Mouse (Mus musculus) megakaryocyte, embryonic 14.5 days (primary cell): ENCODE measurements around the gene 1700025C18Rik. TPM values are rescaled to one million over a fixed set of nuclear protein-coding genes. Genes with fewer than 3 reads are reported as not detected.
A peak's percentile ranks its signal among the peaks of the same experiment; 100 is the strongest.

Source experiments
- H3K27me3 ChIP-seq: replicated peaks from 2 replicates; pipeline ENCODE3; 2012; ENCODE audit warnings: inconsistent platforms
- H3K36me3 ChIP-seq: replicated peaks from 2 replicates; pipeline ENCODE3; 2012; ENCODE audit warnings: low read length, inconsistent platforms, mixed read lengths
- H3K4me1 ChIP-seq: 2 replicates; pipeline ENCODE4 v1.6.1; 2012; ENCODE audit warnings: inconsistent platforms
- H3K4me3 ChIP-seq: replicated peaks from 2 replicates; pipeline ENCODE3; 2012; ENCODE audit warnings: moderate library complexity, mild to moderate bottlenecking, inconsistent platforms
- H3K9me3 ChIP-seq: 2 replicates; pipeline ENCODE4 v1.6.1; 2012; ENCODE audit warnings: inconsistent platforms
- FLI1 ChIP-seq: IDR thresholded peaks from 2 replicates; pipeline ENCODE4 v1.6.1; 2012; ENCODE audit warnings: low read length, inconsistent platforms, mixed read lengths
- GATA1 ChIP-seq: IDR thresholded peaks from 3 replicates; pipeline ENCODE4 v1.6.1; 2012; ENCODE audit warnings: mixed read lengths, low read length, inconsistent platforms, borderline replicate concordance
- polyA plus RNA-seq: library from polyadenylated mRNA; stranded (reverse); fragments of >175 nt; gene quantifications from 2 replicates; pipeline ENCODE4 v1.2.3, GENCODE M21; 2012; ENCODE audit warnings: low replicate concordance; ENCODE audit not compliant: insufficient read depth

The 1700025C18Rik gene
- not detected in 2 replicates for polyA plus RNA-seq

DNA sequence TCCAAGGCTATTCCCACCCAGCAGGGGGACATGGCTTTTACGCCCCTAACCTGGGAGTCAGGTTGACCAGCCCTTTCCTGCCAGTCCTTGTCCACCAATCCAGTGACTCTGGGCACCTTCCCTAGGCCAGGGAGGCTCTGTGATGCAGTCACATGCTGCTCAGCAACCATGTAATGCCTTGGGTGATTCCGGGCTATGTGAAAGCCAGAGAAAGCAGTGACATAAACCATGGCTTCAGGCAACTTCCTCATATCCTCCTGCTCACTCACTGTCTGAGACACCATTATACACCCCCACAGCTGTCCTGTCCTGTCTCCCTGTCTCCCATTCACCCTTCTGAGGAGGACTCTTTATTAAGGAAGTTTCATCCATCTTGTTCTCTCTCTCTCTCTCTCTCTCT, at the start of gene 1700025C18Rik:
TSS of gene 1700025C18Rik (minus strand) at position 101 of the 400 bp plus-strand sequence.
- Histone ChIP-seq H3K36me3 (no peaks in the 10 kb centered on the region), H3K9me3 (no peaks in the 10 kb centered on the region), H3K27me3 (peaks cover 77% of the 10 kb centered on the region), H3K4me1 (no peaks in the 10 kb centered on the region), H3K4me3 (no peak within 1 kb of the TSS)
- TF ChIP-seq GATA1 = no peak
- no peak for TF ChIP-seq FLI1

DNA sequence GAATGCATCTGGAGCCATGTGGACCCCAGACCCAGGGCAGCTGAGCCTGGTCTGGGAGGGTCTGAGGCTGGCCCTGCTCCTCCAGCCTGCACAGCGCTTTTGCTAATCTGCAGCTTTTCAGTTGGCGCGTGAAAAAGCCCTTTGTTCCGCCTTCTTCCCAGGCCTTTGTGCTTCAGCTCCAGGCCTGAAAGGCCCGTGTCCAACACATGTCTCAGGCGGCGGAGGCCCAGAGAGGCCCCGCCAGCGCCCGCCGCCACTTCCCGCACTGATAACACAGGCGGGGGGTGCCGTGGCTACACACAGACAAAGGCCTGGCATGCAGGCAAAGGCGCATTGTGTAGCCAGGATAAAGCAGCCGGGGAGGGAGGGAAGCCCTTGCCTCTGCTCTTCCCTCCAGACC, 45.5 kb upstream of the 1700025C18Rik start:
- Histone ChIP-seq H3K27me3 (peaks cover 74% of the 10 kb centered on the region), H3K4me1 (0 out of 2 replicates have a peak, but pooled peaks cover 3% of the 10 kb centered on the region), H3K36me3 (no peaks in the 10 kb centered on the region), H3K4me3 (no peak overlapping the region), H3K9me3 (no peaks in the 10 kb centered on the region)
- TF ChIP-seq FLI1 (no peak), GATA1 (no peak)

DNA sequence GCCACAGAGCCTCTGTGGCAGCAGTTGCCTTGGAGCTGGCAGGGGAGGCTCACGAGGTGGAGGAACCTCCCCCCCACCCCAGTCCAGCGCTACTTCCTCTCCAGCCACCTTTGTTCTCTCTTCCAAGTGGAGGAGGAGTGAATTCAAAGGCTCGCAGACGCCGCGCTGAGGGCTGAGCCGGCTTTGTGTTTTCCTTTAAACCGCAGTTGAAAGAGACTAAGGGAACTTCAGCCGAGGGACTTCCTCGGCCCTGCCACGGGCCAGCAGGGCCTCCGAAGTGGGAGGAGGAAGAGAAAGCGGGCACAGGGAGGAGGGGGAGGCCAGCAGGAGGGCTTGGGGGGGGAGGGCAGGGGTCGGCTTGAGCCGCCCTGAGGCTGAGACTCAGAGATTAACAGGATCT, 43.0 kb upstream of the 1700025C18Rik start:
- no peaks in the 10 kb centered on the region for H3K36me3 ChIP-seq
- H3K4me3 ChIP-seq = no peak overlapping the region
- H3K27me3 ChIP-seq = peaks cover 75% of the 10 kb centered on the region
- TF ChIP-seq GATA1 (no peak), FLI1 (no peak)
- H3K9me3 ChIP-seq = no peaks in the 10 kb centered on the region
- H3K4me1 ChIP-seq = 0 out of 2 replicates have a peak, but pooled peaks cover 3% of the 10 kb centered on the region

DNA sequence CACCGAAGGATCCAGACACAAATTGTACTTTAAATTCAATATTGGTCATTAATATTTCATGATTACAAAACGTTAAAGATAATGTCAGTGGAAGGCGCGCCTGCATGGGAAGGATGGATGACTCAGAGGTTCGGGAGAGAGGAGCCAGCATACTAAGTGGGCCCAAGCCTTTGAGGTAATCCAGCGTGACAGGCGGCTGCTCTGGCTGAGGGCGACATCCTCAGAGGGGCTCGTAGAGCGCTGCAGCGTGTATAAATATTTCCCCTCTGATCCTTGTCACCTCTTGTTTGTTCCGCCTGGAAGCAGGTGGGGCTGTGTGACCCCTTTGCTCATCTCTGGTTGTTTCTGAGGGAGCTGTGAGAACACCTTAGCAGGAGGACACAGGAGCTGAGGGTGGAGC, 40.9 kb upstream of the 1700025C18Rik start:
- no peak overlapping the region for H3K4me3 ChIP-seq
- H3K9me3 ChIP-seq = no peaks in the 10 kb centered on the region
- 0 out of 2 replicates have a peak, but pooled peaks cover 1% of the 10 kb centered on the region for H3K4me1 ChIP-seq
- no peak for TF ChIP-seq FLI1
- TF ChIP-seq GATA1 = no peak
- H3K27me3 ChIP-seq = peaks cover 85% of the 10 kb centered on the region
- H3K36me3 ChIP-seq = no peaks in the 10 kb centered on the region

DNA sequence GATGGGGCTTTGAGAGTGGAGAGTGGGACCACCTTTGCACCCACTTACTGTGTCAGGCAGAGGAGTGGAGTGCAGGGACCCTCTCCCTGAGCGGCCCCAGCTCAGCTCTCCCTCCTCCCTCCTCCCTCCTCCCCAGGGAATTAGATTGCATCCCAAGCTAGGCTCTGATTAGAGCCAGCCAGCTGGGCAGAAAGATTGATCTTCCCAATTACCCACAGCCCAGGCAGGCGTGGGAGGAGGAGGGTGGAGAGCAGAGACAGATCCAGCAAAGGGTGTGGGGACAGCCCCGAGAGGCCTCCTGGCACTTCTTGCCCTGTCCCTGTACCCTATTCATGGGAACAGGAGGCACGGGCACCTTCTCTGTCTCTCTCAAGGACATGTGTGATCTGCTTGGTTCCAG, 38.6 kb upstream of the 1700025C18Rik start:
- H3K27me3 ChIP-seq = peaks cover 88% of the 10 kb centered on the region
- H3K4me1 ChIP-seq = no peaks in the 10 kb centered on the region
- TF ChIP-seq GATA1 (no peak), FLI1 (no peak)
- H3K4me3 ChIP-seq = no peak overlapping the region
- no peaks in the 10 kb centered on the region for H3K36me3 ChIP-seq
- H3K9me3 ChIP-seq = no peaks in the 10 kb centered on the region

DNA sequence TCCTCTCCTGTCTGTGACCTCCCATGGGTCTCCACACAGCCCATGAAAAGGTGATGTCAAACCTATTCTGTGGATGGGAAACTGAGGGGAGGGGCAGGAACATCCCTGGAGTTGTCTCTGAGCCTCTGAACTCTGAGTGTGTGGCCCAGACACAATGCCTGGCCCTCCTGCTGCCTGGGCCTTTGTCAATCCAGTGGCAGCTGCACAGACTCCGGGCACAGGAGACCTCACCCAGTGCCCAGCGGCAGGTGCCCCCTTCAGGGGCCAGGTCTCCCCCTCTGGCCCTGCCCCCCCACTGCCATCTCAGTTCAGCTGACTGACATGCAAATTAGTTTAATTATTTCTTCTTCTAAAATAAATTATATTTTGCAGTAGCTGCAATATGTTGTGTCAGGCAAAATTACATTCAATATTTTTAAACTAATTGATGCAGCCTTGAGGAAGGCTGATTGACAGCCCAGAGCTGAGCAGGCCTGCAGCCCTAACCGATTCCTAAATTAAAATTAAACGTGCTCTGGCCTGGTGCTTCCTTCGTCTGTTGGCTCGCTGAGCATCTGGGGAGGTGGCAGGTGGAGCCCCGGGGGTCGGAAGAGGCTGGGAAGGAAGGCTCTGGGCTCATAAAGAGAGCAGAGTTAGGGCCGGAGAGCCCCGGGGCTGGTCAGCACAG, 36.5 kb upstream of the 1700025C18Rik start:
- no peaks in the 10 kb centered on the region for H3K4me1 ChIP-seq
- no peaks in the 10 kb centered on the region for H3K36me3 ChIP-seq
- H3K4me3 ChIP-seq = no peak overlapping the region
- no peak for TF ChIP-seq GATA1
- TF ChIP-seq FLI1 = no peak
- no peaks in the 10 kb centered on the region for H3K9me3 ChIP-seq
- H3K27me3 ChIP-seq = peaks cover 84% of the 10 kb centered on the region

DNA sequence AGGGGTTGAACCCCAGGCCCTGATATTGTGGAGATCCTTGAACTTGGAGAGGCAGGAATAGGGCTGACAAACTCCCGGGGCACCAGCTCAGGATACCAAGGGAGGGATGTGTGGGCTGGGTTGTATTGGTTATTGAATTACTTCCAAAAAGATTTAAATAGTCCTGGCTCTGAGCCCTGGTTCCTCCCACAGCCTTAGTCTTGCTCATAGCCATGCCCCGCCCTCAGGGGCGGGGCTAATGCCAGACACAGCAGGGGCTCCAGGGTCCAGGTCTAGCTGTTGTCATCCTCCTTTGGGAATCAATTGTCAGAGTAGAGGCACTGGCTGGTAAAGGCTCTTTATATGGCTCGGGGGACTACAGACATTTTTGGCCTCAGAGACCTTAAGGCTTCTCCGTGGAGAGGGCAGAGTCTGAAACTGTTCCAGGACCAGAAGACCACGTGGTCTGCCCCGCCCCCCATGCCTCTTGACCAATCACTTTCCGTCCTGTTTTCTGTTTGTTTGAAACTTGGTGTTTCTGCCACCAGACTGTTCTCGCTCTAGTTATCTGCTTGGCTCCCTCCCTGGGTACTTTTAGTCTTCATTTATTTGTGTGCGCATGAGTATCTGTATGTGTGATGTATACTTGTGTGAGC, 30.8 kb upstream of the 1700025C18Rik start:
- Histone ChIP-seq H3K36me3 (no peaks in the 10 kb centered on the region), H3K4me3 (no peak overlapping the region), H3K4me1 (no peaks in the 10 kb centered on the region), H3K27me3 (peaks cover 87% of the 10 kb centered on the region), H3K9me3 (no peaks in the 10 kb centered on the region)
- no peak for TF ChIP-seq FLI1
- TF ChIP-seq GATA1 = no peak

DNA sequence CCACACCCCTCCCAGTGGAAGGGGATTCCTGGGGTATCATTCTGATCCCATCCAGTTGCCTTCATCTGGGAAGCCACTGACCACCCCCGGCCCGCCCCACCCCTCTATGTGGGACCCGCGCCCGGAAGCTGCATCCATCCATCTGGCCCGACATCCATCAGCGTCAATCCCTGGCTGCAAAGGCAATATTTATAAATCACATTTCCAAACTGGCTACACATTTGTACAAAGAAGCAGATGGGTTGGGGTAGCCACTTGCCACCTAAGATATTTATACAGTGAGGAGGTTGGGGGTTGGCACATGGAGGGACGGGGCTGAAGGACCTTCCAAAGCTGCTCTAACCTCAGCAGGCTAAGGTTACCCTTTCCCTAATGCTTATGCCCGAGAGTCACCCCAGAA, 30.2 kb upstream of the 1700025C18Rik start:
- H3K4me3 ChIP-seq = no peak overlapping the region
- no peaks in the 10 kb centered on the region for H3K4me1 ChIP-seq
- H3K36me3 ChIP-seq = no peaks in the 10 kb centered on the region
- H3K9me3 ChIP-seq = no peaks in the 10 kb centered on the region
- peaks cover 87% of the 10 kb centered on the region for H3K27me3 ChIP-seq
- TF ChIP-seq GATA1 (no peak), FLI1 (no peak)

DNA sequence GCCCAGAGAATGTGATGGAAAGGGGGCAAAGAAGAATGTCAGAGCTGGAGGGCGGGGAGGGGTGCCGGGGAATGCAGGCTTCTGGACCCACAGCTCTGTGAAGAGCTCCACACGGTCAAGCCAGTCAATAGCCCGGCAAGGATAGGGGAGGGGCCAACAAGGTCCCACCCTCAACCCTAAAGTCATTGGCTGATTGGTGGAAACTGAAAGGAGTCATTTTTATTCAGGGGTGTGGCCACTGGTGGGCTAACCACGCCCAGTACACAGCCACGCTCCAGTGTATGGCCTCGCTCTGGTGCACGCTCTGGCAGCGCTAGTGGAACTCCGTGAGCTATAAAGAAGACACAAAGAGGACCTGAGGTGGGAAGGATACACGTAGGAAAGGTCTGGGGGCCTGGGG, 23.2 kb upstream of the 1700025C18Rik start:
- Histone ChIP-seq H3K27me3 (peaks cover 97% of the 10 kb centered on the region), H3K36me3 (no peaks in the 10 kb centered on the region), H3K4me1 (peaks cover 12% of the 10 kb centered on the region), H3K9me3 (no peaks in the 10 kb centered on the region), H3K4me3 (no peak overlapping the region)
- TF ChIP-seq GATA1 = no peak
- no peak for TF ChIP-seq FLI1

DNA sequence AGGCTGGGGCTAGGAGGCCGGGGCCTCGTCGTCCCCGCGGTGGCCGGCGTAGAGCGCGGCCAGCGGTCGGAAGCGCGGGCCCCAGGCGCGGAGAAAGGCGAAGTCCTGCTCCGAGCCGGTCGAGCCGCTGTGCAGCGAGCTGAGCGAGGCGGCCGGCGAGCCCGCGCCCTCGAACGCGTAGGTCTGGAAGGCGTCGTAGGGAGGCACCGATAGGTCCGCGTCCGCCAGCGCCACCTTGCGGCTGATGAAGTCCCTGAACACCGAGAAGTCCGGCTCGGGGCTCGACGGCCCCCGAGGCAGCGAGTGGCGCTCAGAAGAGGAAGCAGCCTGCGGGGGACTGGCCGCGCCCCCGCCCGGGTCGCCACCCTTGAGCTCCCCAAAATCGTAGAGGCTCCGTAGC, 21.6 kb upstream of the 1700025C18Rik start:
- Histone ChIP-seq H3K9me3 (no peaks in the 10 kb centered on the region), H3K4me3 (peak overlapping the region; percentile 67), H3K36me3 (no peaks in the 10 kb centered on the region), H3K27me3 (peaks cover 95% of the 10 kb centered on the region), H3K4me1 (peaks cover 12% of the 10 kb centered on the region)
- TF ChIP-seq FLI1 = no peak
- TF ChIP-seq GATA1 = no peak
